Mouse (Mus musculus): ENCODE results near the gene Adgrb3.
A peak's percentile ranks its signal among the peaks of the same experiment; 100 is the strongest.
"Not testable (repeated sequence)": the region's sequence is repeated elsewhere in the genome, so short reads cannot be mapped to it uniquely, and the experiment has no call there.

The Adgrb3 gene

DNA sequence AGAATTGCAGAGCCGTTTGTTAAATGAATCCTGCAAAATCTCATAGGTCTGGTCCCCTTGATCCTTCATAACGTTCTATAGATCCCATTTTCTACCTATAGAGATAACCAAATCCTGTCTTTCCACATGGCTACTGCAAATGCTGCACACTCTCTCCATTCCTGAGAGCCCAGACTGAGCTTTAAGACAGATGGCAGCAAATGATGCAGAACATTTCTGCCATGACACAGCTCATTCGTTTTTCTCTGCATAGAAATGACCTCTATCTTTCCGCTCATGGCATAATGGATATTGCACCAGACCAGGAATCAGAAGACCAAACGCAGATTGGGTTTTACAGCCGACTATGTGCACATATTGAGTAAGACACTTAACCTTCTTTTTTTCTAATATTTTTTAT, 84.8 kb downstream of the Adgrb3 start:
- DNase-seq (ENCODE audit: low spot score): no peak

DNA sequence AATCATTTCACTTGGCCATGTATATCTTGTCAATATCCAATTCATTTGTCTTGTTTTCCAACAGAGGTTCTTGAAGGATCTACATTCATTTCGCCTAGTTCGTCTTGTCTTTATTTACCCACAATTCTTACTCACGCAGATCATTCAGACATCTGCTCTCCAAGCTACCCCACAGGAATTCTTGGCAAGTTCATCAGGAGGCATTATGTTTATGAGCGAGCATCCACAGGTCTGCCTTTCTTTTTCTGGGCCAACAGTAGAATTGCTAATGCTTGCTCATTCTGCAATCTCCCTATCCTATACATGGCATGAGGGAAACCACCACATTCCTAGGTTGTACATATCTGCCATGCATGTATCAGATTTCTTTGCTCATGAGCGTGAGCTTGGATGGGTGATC, 99.7 kb downstream of the Adgrb3 start:
- DNase-seq (ENCODE audit: low spot score): no peak

DNA sequence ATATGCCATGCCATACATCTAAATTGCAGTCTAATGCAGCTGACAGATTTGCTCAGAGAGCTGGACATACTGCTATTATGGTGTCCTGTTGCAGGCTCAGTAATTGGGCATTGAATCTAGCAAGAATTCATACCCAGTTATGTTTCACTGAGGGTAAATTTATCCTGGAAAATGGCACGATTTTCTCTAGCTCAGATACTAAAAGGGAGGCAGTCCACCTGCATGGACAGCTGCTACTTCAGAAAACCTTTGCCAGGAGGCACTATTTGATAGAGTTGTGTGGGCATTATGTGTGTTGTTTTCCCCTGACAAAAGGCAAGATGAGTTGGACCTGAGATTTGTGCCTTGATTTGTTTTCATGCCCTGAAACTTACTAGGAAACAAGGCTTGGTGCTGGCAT, 118.0 kb downstream of the Adgrb3 start:
- DNase-seq (ENCODE audit: low spot score): no peak

DNA sequence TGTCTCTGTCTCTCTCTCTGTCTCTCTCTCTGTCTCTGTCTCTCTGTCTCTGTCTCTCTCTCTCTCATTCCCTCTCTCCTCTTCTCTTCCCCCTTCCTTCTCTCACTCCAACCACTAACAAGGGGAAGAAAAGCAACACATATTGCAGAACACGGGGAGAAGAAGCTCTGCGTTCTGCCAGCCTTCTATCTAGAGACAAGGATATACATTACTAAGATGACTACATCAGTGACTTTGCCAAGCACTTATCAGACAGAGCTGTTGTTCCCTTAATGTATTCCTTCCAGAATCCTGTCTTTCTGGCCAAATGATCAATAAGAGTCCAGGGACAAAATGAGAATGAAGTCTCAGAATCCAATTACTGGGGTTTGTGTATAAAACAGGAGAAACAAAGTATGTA, 123.2 kb downstream of the Adgrb3 start:
- DNase-seq (ENCODE audit: low spot score): no peak

DNA sequence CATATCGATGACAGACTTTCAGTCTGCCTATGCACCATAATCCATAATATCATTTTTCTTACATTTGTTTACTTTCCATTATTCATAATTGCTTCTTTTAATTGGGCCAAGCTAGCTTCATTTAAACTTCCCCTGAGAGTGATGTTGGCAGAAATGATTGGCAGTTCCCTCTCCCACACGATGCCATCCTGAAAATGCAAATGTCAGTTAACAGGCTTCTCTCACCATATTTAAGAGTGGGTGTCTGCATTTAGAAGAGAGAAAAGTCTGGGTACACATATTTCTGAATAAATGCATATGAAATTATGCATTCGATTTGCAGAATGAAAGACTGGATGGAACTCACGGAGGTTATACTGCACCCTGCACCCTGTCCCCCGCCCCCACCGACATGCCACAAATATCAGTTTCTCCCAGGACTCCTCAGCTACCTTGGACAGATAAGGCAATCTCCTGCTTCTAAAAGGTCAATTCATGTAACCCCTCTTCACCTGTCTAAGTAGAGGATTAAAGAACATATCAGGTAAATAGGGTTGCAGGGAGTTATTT, 130.7 kb downstream of the Adgrb3 start:
- DNase-seq (ENCODE audit: low spot score): no peak

DNA sequence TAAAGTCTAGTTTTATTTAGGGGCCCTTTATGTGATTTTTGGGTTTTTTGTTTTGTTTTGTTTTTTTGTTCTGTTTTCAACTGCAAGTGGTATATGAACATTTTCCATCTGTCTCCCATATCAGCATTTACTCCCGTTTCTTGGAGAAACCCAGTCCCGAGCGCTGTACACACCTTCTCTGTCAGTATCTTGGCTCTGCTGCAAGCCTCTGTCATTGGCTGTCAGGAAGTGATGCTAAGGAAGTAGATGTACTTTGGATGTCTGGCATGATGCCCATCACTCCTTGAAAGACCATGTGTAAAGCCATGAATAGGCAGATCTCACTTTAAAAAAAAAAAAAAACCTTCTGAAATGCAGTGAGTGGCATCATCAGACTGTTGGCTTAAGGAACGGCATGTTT, 132.3 kb downstream of the Adgrb3 start:
- no peak for DNase-seq (ENCODE audit: low spot score)

DNA sequence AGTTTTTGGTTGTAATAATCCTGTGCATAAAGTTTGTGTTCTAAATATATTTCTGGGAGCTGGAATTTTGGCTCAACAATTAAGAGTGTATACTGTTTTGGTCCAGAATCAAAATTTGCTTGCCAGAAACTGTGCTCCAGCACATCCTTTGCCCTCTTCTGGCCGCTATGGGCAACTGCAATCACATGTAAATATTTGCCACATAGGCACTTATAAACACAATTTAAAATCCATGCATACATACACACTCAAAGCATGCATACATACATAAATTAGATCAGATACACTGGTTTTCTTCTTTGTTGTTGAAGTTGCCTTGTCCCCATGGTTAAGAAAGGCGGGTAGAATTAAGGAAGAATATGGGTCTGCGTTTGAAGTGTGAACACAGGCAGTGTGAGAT, 132.7 kb downstream of the Adgrb3 start:
- no peak for DNase-seq (ENCODE audit: low spot score)

DNA sequence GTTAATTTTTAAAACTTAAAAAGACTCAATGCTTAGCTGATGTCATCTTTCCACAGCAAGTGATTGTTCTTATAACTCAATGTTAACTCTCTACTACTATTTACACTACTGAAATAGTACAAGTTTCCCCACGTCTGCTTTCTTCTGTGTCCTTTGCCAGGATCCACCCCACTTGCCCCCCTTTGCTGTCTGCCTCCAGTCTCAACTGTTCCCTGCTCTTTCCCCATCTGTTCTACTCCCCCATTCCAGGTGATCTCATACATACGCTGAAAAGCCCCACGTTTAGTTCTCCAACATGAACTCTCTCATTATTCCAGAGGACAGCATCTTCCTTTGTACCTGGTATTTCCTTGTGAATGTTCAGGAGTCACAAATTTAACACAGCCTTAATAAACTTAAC, 147.4 kb downstream of the Adgrb3 start:
- DNase-seq (ENCODE audit: low spot score): no peak

DNA sequence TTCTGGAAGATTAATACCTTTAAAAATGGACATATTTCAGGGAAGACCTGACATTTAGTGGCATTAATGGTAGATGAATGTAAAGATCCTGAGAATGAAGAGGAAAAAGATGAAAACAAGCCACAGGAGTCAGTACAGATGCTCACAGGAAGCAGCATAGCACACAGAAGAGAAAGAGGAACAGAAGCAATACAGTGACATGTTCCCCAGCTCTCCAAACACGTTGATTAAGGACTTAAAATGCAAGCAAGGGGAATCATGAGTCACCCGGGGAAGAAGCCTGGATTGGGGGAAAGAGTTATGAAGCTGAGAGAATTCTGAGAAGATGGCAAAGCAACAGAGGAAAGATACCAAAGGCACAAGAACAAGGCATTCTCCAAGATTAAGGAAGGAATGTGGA, 149.9 kb downstream of the Adgrb3 start:
- no peak for DNase-seq (ENCODE audit: low spot score)

DNA sequence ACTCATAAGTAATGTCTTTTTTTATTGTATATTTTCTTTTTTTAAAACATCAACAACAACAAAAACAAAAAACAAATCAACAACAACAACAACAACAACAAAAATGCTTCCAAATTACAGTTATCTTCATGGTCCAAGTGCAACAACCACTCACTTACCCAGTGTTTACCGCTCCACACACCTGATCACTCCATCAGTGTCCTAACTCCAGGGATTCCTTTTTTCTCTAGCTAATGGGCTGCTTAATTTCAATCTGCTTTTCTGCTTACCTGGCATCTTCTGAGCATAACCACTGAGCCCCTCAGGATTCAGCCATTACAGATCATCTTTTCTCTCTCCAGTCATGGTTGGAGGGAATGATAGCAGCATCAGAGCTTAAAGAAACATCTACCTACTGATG, 176.8 kb downstream of the Adgrb3 start:
- no peak for DNase-seq (ENCODE audit: low spot score)

DNA sequence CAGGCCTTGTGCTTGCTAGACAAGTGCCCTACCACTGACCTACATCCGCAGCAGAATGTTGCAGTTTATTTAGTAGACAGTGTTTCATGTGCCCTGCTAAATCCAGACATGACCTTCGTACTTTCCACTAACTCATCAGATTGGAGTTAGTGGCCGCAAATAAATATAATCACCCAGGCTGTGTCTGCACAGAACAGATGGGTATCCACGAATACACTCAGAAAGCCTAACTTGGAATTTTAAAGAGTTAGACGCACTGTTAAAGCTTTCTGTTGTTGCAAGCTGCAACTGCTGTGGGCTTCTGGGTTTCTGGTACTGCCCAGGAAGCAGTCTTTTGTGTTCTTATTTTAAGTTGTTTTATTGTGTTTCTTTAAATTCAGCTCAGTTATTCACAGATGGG, 185.3 kb downstream of the Adgrb3 start:
- no peak for DNase-seq (ENCODE audit: low spot score)

DNA sequence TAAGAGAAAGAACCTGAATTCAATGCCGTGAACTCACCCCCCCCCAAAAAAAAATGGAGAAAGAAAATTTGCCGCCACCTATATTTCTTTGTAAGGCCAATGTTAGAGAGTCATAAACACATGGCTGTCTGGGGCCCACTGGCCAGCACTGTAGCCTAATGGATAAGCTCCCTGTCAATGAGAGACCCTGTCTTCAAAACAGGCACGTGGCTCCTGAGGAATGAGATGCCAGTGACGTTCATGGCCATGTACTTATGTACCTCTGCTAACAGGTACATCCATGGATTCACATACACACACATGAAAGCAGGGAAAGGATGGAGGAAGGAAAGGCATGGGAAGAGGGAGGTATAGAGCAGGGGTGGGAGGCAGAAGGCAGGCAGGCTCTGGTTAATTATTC, 208.0 kb downstream of the Adgrb3 start:
- DNase-seq (ENCODE audit: low spot score): no peak

DNA sequence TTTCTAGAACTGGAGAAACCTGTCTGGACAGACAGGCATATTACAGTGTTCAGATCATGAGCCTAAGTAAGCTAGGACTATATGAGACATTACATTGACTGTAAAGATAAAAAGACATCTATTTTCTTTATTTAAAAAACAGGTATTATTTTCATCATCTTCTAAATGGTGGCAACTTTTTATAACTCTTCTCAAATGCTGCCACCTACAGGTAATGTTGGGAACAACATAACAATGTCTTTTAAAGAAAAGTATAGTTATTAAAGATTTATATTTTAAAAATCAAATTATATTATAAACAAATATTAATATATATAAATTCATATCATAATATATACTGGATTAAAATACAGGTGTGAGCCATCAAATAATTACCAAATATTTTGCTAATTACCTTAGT, 212.6 kb downstream of the Adgrb3 start:
- peak; percentile 4 for DNase-seq (ENCODE audit: low spot score)

DNA sequence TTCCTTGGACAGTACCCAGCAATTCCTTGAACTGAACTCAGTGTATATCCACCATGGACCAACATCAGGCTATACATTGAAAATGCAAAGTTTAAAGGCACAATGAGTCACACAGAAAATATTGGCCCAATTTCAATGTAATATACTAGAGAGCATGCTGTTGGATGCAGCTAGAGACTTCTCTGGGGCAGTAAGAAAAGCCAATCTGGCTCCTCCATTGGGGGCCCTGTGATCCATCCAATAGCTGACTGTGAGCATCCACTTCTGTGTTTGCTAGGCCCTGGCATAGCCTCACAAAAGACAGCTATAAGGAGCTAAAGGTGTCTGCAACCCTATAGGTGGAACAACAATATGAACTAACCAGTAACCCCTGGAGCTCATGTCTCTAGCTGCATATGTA, 218.7 kb downstream of the Adgrb3 start:
- DNase-seq (ENCODE audit: low spot score): not testable (repeated sequence)

DNA sequence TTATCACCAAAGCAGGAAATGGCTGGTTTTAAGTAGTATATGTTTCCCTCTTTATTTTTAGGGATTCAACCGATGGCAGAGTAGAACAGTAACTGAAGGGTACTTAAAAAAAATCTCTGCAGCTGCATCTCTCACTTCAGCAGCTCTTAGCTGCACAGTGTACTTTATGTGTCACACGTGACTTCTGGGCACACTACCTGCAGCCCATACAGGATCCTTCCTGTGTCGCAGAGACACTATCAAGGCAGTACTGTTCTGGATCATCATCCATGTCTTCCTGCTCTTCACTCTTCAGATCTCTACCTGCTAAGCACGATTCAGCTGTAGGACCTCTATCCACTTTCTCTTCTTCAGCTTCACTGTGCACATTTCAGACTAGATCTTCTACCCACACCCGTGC, 230.6 kb downstream of the Adgrb3 start:
- no peak for DNase-seq (ENCODE audit: low spot score)

DNA sequence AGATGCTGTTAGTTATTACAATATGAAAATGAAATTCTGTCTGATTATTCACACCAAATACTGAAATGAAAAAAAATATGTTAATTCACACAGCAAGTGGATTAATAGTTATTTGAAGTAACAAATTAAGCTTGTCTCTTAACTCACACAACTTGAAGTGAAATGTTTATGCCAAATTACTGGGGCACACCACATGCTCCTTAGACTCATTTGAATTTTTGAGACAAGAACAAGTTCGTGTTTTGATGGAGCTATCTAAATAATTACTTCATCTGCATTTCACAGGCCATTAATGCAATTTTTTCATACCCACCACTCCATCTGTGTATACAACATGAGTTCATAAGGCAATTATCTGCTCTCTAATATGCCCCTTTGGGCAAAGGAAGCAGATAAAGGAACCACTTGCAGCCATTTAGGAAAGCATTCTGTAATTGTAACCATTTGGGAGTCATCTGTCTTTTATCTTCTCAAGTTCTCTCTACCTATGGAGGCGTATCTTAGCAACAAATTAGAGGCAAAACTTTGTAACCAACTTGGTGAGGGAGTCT, 240.9 kb downstream of the Adgrb3 start:
- DNase-seq (ENCODE audit: low spot score): no peak

DNA sequence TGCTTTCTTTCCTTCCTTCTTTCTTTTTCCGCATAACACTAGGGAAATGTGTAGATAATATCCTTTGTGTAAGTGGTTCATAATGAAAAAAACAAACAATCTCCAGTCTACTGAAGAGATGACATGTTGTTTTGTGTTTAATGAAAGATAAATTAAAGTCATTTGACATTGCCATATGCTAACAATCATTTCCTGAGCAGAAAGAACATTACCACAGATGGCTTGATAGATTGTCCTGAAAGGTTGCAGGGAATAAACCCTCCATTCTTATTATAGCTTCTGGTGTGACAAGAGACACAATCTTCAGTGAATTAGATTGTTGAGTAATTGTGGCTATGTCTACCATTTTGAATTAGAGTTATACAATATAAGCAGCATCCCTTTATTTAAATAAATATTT, 247.8 kb downstream of the Adgrb3 start:
- no peak for DNase-seq (ENCODE audit: low spot score)

DNA sequence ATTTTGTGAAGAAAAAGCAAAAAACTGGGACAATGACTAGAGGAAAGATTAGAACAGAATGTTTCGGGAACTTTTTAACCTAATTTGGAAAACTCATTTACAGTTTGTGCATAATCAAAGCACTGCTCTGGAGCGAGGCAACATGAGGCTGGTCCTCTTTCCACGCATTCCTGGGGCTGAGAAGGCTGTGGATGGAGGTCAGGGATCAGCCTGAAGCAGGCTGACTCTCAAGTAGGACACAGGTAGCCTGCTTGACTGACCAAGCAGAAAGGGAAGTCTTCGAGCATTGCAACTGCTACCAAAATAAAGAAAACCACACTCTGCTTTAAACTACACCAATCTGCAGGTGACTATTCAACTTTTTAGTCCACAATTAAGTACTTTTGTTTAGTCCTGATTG, 251.7 kb downstream of the Adgrb3 start:
- no peak for DNase-seq (ENCODE audit: low spot score)

DNA sequence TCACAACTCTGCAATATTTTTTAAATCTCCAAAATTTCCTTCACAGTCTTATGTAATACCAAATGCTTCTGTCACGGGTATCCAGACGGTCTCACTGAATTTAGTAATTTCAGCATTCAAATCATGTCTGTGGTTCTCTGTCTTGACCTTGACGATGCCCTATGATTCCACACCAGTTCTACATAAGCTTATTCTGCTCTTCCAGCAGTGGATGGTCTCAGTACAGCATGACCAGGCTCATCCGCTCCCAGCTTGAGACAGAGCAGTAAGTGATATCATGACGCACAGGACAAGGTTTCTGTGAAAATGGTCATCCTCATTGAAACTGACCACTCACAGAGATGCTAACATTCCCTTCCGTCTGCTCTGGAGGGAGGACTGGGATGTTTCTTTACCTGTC, 252.9 kb downstream of the Adgrb3 start:
- no peak for DNase-seq (ENCODE audit: low spot score)

DNA sequence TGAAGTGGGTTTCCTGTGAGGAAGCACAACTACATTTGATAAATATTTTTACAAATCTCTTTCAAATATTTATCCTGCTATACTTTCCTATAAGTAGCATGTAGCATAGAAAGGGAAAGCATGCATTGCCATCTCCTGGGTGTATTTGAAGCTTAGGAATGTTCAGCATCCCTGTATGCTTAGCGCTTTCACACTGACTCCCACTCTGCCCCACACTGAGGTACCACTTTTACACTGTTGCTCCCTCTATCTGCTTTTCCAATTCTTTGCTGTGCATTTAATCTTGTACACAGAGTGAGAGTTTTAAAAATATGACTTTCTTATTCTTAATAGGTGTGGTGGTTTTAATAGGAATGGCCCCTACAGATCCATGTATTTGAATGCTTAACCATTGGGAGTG, 261.4 kb downstream of the Adgrb3 start:
- no peak for DNase-seq (ENCODE audit: low spot score)

DNA sequence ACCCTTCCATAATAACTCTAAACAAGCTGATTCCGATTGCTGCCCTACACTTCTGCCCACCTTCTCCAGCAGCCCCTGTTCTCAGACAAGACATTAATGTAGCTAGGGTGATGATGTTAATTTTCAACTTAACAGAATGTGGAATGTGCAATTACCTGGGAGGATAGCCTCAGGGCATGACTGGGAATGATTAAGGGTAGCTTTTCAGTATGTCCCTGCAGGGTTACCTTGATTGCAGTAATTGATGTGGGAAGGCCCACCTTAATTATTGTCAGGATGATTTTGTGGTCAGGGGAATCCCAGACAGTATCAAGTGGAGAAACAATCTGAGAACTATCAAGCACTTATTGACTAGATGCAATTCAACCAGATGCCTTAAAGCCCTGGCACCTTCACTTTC, 283.4 kb downstream of the Adgrb3 start:
- DNase-seq (ENCODE audit: low spot score): no peak

DNA sequence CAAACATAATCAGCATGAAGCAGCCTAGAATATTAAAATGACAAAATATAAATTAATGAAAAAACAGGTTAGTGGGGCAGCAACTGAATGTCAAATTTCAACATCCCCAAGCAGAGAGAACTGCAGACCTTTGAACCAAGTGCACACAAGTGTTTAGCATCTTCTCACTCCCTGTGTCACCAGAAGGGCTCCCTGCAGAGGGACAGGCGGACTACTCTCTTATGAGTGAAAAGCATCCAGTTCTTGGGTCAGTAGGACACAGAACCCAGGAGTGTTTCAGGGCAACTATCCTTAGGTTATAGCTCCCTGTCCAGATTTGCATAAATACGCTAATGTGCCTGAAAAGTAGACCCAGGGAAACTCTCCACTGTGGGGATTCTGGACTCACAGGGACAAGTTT, 285.6 kb downstream of the Adgrb3 start:
- DNase-seq (ENCODE audit: low spot score): no peak

DNA sequence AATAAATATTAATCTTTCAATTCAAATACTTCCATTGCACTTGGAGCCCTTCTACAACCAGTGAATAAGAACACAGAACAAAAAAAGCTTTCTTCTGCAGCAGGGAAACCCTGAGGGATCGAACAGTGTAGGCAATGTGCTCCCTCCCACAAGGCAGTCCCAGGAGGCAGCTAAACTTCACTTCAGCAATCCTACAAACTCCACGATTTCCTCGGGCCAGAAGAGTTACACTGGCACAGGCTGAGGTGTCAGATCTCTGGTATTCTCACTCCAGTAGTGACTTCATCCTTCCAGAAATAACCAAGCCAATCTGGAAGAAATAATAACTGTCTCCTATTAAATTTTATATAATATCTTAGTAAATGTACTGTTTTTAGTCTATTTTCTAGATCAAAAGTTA, 286.6 kb downstream of the Adgrb3 start:
- DNase-seq (ENCODE audit: low spot score): no peak

DNA sequence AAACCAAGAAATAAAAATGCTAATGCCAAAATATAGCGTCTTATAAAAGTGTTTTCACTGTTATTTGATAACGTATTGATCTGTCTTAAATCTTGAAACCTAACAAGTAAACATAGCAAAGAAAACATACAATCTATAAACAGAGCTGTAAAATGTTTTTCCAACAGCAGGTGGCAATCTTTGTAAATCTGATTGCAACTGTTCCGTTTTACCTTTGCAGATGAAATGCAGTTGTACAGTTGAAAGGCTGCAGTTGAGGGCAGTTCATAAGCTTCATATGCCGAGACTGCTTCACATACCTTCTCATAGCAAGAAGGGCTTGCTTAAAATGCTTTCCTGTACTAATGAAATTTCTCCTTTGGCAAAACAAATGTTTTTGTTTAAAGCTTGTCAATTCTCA, 302.5 kb downstream of the Adgrb3 start:
- no peak for DNase-seq (ENCODE audit: low spot score)
